Mouse (Mus musculus) E14TG2a.4 (cell line): ENCODE measurements around the gene Themis2.
A peak's percentile ranks its signal among the peaks of the same experiment; 100 is the strongest.
"Not testable (repeated sequence)": the region's sequence is repeated elsewhere in the genome, so short reads cannot be mapped to it uniquely, and the experiment has no call there.

Experiments used
- H3K27me3 ChIP-seq: 2 replicates; pipeline ENCODE4 v1.6.1; 2014; ENCODE audit warnings: low read length, control low read depth; ENCODE audit not compliant: insufficient read depth
- H3K36me3 ChIP-seq: 2 replicates; pipeline ENCODE4 v1.6.1; 2014; ENCODE audit warnings: low read length, control low read depth; ENCODE audit not compliant: insufficient read depth
- H3K4me1 ChIP-seq: replicated peaks from 2 replicates; pipeline ENCODE4 v1.6.1; 2014; ENCODE audit warnings: low read depth, low read length, control low read depth
- H3K4me3 ChIP-seq: replicated peaks from 2 replicates; pipeline ENCODE4 v1.5.1; 2014; ENCODE audit warnings: mild to moderate bottlenecking, low read length
- H3K9me3 ChIP-seq: 2 replicates; pipeline ENCODE4 v1.6.1; 2014; ENCODE audit warnings: low read length, control low read depth
- CTCF ChIP-seq: conservative IDR thresholded peaks from 2 replicates; pipeline ENCODE4 v1.5.1; 2014; ENCODE audit warnings: low read length
- NANOG ChIP-seq: IDR thresholded peaks from 2 replicates; pipeline ENCODE4 v1.6.1; 2014; ENCODE audit warnings: borderline replicate concordance, low read length, mixed read lengths
- POU5F1 ChIP-seq: IDR thresholded peaks from 2 replicates; pipeline ENCODE4 v1.6.1; 2014; ENCODE audit warnings: low read length, borderline replicate concordance

Gene Themis2

GRCm38 (mm10) chr4:132749258-132749982 lies 46.8 kb downstream of the Themis2 start:
- Histone ChIP-seq H3K27me3 (no peaks in the 10 kb centered on the region), H3K4me3 (no peak overlapping the region), H3K4me1 (peaks cover 74% of the 10 kb centered on the region), H3K9me3 (peaks cover 4% of the 10 kb centered on the region; the same call in 1 of the 2 replicates), H3K36me3 (peaks cover 17% of the 10 kb centered on the region)
- TF ChIP-seq CTCF, result no peak
- peak; percentile 66; the same call in 1 of the 2 replicates for TF ChIP-seq NANOG

- H3K27me3 ChIP-seq, result no peaks in the 10 kb centered on the region
- peaks cover 71% of the 10 kb centered on the region for H3K4me1 ChIP-seq
- peaks cover 23% of the 10 kb centered on the region for H3K36me3 ChIP-seq
- no peak overlapping the region for H3K4me3 ChIP-seq
- no peak for TF ChIP-seq POU5F1
- TF ChIP-seq NANOG, result no peak
- TF ChIP-seq CTCF, result no peak
- peaks cover 4% of the 10 kb centered on the region; the same call in 1 of the 2 replicates for H3K9me3 ChIP-seq
Measured at GRCm38 (mm10) chr4:132748778-132749177, 47.4 kb downstream of the Themis2 start.

DNA sequence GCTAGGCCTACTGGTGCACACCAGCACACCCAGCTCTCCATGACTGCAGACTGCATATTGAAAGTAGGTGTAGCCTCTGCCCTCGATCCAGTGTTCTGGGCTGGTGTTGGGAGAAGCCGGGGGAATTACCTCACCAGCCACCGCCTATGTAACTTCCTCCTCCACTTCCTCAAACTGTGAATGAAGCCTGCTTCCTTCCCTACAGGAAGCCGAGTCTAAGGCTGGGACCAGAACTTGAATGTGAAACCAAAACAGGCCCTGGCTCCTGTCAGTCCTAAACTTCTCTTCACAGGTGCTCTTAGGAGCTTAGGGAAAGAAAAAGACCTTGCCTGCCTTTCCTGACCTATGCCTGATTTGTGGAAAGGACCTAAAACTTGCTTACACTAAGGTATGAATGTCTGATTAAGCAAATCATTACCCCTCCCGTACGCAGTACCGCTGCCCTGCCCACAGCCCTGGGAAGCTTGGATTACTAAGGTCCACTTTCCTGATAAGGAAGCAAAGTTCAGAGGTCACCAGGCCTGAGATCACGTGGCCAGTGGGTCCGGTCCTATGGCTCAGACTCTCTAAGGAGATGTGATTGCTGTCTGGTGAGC lies 48.4 kb downstream of the Themis2 start:
- TF ChIP-seq NANOG (no peak), POU5F1 (no peak)
- H3K36me3 ChIP-seq, result peaks cover 23% of the 10 kb centered on the region
- peaks cover under 1% of the 10 kb centered on the region; the same call in 1 of the 2 replicates for H3K9me3 ChIP-seq
- peak overlapping the region; percentile 37; the same call in 1 of the 2 replicates for H3K4me3 ChIP-seq
- H3K4me1 ChIP-seq, result peaks cover 73% of the 10 kb centered on the region
- H3K27me3 ChIP-seq, result no peaks in the 10 kb centered on the region

DNA sequence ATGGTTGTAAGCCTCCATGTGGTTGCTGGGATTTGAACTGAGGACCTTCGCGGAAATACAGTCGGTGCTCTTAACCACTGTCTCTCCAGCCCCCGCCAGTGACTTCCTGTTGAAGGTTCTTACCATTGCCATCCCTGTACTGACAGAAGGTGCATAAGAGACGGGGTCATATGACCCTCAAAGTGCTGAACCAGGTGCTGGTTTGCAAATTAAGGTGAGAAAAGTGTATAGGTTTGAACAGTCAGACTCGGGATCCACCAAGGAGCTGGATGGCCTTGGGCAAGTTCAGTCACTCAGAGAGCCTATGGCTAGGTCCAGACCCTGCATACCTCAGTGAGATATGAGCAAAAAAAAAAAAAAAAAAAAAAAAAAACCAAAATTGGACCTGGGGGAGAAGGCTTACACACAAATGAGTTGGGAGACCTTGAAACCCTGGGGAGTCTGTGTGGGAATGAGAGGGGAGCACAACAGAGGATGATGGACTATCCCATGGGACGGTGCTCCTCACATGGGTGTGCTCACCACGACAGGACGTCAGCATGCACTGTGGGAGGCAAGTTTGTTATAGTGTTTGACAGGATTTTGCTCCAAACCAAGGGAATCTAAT lies 49.2 kb downstream of the Themis2 start:
- H3K9me3 ChIP-seq, result no peaks in the 10 kb centered on the region
- peaks cover 69% of the 10 kb centered on the region for H3K4me1 ChIP-seq
- peaks cover 23% of the 10 kb centered on the region for H3K36me3 ChIP-seq
- no peak for TF ChIP-seq POU5F1
- no peak for TF ChIP-seq CTCF
- no peak for TF ChIP-seq NANOG
- no peak overlapping the region for H3K4me3 ChIP-seq
- no peaks in the 10 kb centered on the region for H3K27me3 ChIP-seq

GRCm38 (mm10) chr4:132743992-132744911 lies 51.9 kb downstream of the Themis2 start:
- Histone ChIP-seq H3K4me1 (peaks cover 66% of the 10 kb centered on the region), H3K27me3 (no peaks in the 10 kb centered on the region)
- TF ChIP-seq NANOG, result no peak
- no peak for TF ChIP-seq POU5F1
- no peak for TF ChIP-seq CTCF

GRCm38 (mm10) chr4:132741491-132741890 lies 54.7 kb downstream of the Themis2 start:
- Histone ChIP-seq H3K4me3 (no peak overlapping the region), H3K36me3 (peaks cover 54% of the 10 kb centered on the region), H3K4me1 (peaks cover 47% of the 10 kb centered on the region), H3K27me3 (no peaks in the 10 kb centered on the region), H3K9me3 (peaks cover 19% of the 10 kb centered on the region)
- TF ChIP-seq POU5F1 (no peak), CTCF (no peak), NANOG (no peak)

More at GRCm38 (mm10) chr4:132743992-132744911, 51.9 kb downstream of the Themis2 start:
- H3K4me3 ChIP-seq, result no peak overlapping the region
- no peaks in the 10 kb centered on the region for H3K9me3 ChIP-seq
- H3K36me3 ChIP-seq, result peaks cover 33% of the 10 kb centered on the region

- peaks cover 35% of the 10 kb centered on the region for H3K36me3 ChIP-seq
- H3K27me3 ChIP-seq, H3K4me3 ChIP-seq: not testable (repeated sequence)
- peaks cover 54% of the 10 kb centered on the region for H3K4me1 ChIP-seq
- peaks cover 19% of the 10 kb centered on the region for H3K9me3 ChIP-seq
Measured at GRCm38 (mm10) chr4:132737154-132737553, 59.0 kb downstream of the Themis2 start.

DNA sequence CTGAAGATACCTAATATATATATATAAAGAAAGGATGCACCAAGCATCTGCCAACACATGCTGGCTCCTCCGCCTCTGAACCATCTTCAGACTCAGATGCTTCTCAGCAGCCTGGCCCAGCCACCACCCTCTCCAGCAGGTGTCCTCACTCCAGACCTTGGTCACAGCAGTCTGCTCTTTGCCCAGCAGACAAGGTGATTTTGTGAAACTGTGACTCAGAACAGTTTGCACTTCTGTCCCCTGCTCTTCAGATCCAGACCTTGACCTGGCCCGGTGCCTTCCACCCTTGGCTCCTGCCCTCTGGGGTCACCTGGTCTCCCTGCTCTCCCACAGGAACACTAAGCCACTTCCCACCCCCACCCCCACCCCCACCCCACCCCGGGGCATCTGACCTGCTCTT lies 60.3 kb downstream of the Themis2 start:
- TF ChIP-seq POU5F1 (no peak), CTCF (no peak), NANOG (no peak)
- Histone ChIP-seq H3K27me3 (no peaks in the 10 kb centered on the region), H3K36me3 (peaks cover 38% of the 10 kb centered on the region), H3K4me1 (peaks cover 57% of the 10 kb centered on the region), H3K4me3 (peak overlapping the region; percentile 79; the same call in 1 of the 2 replicates), H3K9me3 (peaks cover 19% of the 10 kb centered on the region)
